Mouse (Mus musculus) neural tube, embryonic 15.5 days (tissue): ENCODE results near the gene Abhd5. TPM values are rescaled to one million over a fixed set of nuclear protein-coding genes. Genes with fewer than 3 reads are reported as not detected.

Experiments used
- ATAC-seq: fragments of 200-750 bp; cut with Nextera tagmentation; 2 replicates; pipeline ENCODE4 v1.8.0; 2017; ENCODE audit warnings: mild to moderate bottlenecking, moderate TSS enrichment, moderate library complexity; ENCODE audit not compliant: low FRiP score
- H3K27ac ChIP-seq: fragments of 300-500 bp; sonication (generic); replicated peaks from 2 replicates; pipeline ENCODE4 v1.5.1; 2015; ENCODE audit warnings: mild to moderate bottlenecking, inconsistent platforms
- H3K27me3 ChIP-seq: fragments of 300-500 bp; sonication (generic); replicated peaks from 2 replicates; pipeline ENCODE4 v1.6.1; 2015; ENCODE audit warnings: inconsistent platforms
- H3K36me3 ChIP-seq: fragments of 300-500 bp; sonication (generic); 2 replicates; pipeline ENCODE4 v1.6.1; 2015; ENCODE audit warnings: inconsistent platforms
- H3K4me1 ChIP-seq: fragments of 300-500 bp; sonication (generic); 2 replicates; pipeline ENCODE4 v1.6.1; 2015; ENCODE audit warnings: inconsistent platforms
- H3K4me2 ChIP-seq: fragments of 300-500 bp; sonication (generic); 2 replicates; pipeline ENCODE4 v1.6.1; 2015; ENCODE audit warnings: inconsistent platforms, mild to moderate bottlenecking, moderate library complexity
- H3K4me3 ChIP-seq: fragments of 300-500 bp; sonication (generic); replicated peaks from 2 replicates; pipeline ENCODE4 v1.5.1; 2015; ENCODE audit warnings: mild to moderate bottlenecking, inconsistent platforms
- H3K9ac ChIP-seq: fragments of 300-500 bp; sonication (generic); replicated peaks from 2 replicates; pipeline ENCODE4 v1.6.1; 2015; ENCODE audit warnings: mild to moderate bottlenecking, inconsistent platforms
- H3K9me3 ChIP-seq: fragments of 300-500 bp; sonication (generic); replicated peaks from 2 replicates; pipeline ENCODE4 v1.6.1; 2016; ENCODE audit warnings: inconsistent platforms
- WGBS: fragments of 180-500 bp; shearing (Covaris S2); methylation state at CpG from one replicate; pipeline ENCODE4 v1.1.7; 2015; ENCODE audit warnings: mixed read lengths; 5-methylcytosine and 5-hydroxymethylcytosine counted together
- polyA plus RNA-seq: library from polyadenylated mRNA; unstranded; fragments of >200 nt; fragmentation: Nextera tagmentation; extraction: Ambion mirVana; gene quantifications from 2 replicates; pipeline ENCODE4 v1.2.1, GENCODE M21; 2015

Gene Abhd5
- polyA plus RNA-seq, 1 experiment from 2014 or later, result 25.9 TPM

DNA sequence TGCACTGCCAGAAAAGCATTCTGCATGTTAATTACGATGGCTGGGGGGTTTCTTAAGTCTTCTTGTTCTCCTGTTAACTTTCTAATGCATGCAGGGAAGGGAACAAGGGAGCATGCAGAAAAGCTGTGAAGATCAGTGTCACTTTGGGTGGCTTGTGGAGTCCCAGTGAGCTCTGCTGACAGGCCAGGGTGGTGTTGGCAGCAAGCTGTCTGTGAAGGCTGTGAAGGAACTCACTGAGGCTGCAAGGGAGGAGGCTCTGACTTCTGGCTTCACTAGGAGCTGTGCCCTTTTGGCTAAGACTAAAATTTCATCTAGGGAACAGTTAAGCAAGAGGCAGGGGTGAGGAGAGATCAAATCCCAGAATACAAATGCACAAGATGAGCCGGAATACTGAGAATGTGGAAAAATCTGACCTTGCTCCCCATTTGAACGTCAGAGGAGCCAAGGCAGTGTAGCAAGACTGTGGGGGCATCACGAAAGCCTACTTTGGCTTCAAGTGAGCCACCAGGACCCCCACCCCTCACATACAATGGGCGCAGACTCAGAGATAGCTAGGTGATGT is 68.9 kb downstream of the Abhd5 start:
- H3K36me3 ChIP-seq, result no peaks in the 10 kb centered on the region
- H3K9me3 ChIP-seq, result no peaks in the 10 kb centered on the region
- H3K27me3 ChIP-seq, result 0 out of 2 replicates have a peak, but pooled peaks cover 3% of the 10 kb centered on the region
- H3K27ac ChIP-seq, result no peak overlapping the region
- 80% methylated on average over 5 of the region's 5 CpGs for WGBS
- no peak overlapping the region for H3K9ac ChIP-seq
- peaks cover 18% of the 10 kb centered on the region for H3K4me1 ChIP-seq
- ATAC-seq, result no peak
- H3K4me2 ChIP-seq, result no peak overlapping the region
- H3K4me3 ChIP-seq, result no peak overlapping the region

DNA sequence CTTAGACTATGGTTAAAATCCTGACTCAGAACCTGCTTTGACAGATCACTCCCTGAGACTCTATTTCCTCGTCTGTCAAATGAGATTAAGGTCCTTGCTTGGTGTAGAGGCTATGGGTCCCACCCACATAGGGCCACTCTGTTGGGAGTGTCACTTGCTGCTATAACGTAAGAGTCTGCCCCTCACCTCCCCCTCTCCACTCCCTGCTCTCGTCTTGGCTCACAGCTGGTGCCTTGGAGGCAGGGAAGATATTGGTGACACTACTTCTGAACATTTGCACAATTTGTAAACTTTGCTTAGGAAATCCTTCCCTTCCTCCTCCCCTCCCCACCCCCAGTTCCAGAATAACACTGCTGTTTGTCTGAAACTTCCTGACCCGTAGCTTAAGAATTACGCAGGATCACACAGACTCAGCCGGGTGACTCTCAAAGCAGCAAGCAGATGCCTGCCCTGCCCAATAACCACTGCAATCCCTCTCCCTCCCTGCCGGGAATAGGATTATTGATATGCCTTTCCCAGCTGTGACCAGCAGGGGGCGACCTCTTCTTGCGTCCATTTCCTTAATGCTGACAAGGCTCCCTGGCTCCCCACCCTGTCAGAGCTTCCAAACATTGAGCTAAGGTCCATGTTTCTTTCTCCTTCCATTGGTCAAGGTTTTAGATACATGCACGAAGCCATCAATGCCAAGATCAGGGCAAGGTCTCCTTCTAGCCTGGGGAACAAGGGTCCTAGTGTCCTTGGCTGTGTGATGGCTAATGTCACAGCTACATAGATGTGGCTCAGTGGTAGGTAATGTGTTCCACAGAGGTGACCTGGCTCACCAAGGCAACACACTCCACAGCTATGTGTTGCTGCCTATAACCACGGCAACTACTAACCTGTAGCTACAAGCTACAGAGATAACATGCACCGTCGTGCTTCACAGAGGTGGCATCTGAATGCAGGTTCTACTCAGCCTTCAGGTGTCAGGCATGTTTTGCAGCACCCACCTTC is 69.7 kb downstream of the Abhd5 start:
- Histone ChIP-seq H3K27me3 (0 out of 2 replicates have a peak, but pooled peaks cover 3% of the 10 kb centered on the region), H3K27ac (peak overlapping the region; percentile 33; the same call in 1 of the 2 replicates), H3K4me3 (no peak overlapping the region), H3K9me3 (no peaks in the 10 kb centered on the region), H3K4me1 (peaks cover 18% of the 10 kb centered on the region), H3K9ac (no peak overlapping the region), H3K36me3 (no peaks in the 10 kb centered on the region), H3K4me2 (no peak overlapping the region)
- WGBS, result 24% methylated on average over 13 of the region's 13 CpGs
- ATAC-seq, result peak; percentile 57; the same call in 1 of the 2 replicates

DNA sequence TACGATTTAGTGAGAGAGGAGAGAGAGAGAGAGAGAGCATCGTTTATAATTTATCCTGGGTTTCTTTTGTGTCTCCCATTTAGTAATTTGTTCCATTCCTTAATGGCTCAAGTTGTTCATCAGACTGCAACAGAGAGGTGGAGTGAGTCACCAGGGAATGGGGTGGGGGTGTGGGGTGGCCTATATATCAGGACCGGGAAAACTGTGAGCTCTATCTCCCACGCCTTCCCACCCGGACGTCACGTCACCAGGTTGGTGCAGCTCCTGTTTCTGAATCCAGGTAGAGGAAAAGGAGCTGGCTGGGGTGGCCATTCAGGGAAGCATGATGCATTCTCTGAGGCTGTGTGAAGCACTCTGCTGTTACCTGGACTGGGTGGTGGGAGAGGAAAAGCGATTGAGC is 70.5 kb downstream of the Abhd5 start:
- Histone ChIP-seq H3K9ac (no peak overlapping the region), H3K4me1 (peaks cover 12% of the 10 kb centered on the region), H3K4me3 (no peak overlapping the region), H3K27me3 (0 out of 2 replicates have a peak, but pooled peaks cover 3% of the 10 kb centered on the region), H3K36me3 (no peaks in the 10 kb centered on the region), H3K9me3 (no peaks in the 10 kb centered on the region), H3K27ac (no peak overlapping the region), H3K4me2 (no peak overlapping the region)
- WGBS, result 80% methylated on average over 8 of the region's 8 CpGs
- ATAC-seq, result no peak

DNA sequence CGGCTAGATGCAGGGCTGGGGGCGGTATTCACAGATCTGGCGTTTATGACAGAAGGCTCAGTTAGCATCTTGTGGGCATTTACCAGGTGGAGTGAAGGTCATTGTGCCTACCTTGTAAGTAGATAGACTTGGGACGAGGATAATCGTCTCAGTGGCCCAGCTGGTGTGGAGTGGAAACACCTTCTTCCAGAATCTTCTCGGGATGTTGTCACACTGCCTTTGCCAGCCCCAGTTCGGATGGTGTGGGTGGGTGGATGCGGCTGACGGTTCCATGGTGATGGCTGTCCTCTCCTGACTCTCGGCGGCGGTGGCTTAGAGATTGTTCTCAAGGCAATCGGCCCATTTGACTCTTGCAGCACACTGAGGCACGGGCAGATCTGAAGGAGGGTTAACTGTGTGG is 71.3 kb downstream of the Abhd5 start:
- peaks cover 9% of the 10 kb centered on the region for H3K4me1 ChIP-seq

DNA sequence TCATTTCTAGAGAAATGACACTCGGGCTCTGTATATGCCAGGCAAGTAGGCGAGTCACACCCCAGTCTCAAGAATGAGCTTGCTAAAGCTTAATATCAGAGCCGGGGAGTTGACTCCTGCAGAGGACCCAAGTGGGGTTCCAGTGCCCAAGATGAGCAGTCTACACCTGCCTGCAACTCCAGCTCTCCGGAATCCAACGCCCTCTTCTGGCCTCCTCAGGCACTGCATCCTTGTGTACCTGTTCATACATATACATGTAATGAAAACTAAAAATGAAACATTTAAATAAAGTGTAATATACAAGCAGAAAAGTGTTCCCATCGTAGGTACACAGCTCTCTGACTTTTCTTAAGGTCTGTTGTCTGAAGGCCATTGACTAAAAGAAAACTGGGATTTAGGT is 71.7 kb downstream of the Abhd5 start:
- H3K27ac ChIP-seq, result no peak overlapping the region

More for the DNA sequence above, 71.3 kb downstream of the Abhd5 start:
- H3K4me2 ChIP-seq, result no peak overlapping the region
- no peak overlapping the region for H3K27ac ChIP-seq
- no peaks in the 10 kb centered on the region for H3K36me3 ChIP-seq
- WGBS, result 87% methylated on average over 14 of the region's 14 CpGs
- no peak overlapping the region for H3K4me3 ChIP-seq
- H3K27me3 ChIP-seq, result 0 out of 2 replicates have a peak, but pooled peaks cover 3% of the 10 kb centered on the region
- no peak for ATAC-seq
- no peak overlapping the region for H3K9ac ChIP-seq
- no peaks in the 10 kb centered on the region for H3K9me3 ChIP-seq

DNA sequence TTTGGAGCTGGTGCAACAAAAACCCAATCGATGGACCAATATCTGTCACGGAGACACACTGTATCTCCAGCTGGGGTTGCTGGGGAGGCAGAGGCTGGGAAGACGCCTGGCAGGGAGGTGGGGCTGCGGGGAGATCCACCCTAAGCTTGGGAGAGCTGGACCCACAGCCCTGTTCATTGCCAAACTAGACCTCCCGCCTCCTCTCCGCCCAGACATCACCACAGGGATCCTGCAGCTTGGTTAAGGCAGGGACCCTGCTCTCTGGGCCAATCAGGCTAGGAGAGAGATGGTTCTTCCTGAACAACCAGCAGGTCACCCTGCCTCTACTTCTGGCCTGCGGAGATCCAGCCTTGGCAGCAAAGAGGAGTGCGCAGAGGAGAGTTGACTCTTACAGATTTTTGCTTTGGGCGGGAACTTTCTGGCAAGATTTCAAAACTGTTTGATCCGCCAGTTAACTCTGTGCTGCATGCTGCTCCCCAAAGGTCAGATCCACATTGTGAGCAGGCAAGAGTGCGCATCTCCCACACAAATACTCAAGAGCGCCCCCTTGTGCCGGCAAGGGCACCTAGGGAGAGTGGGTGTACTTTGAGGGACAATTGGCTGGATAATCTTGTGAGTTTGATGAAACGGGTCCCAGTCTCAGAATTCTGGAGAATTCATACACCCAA is 73.7 kb downstream of the Abhd5 start:
- Histone ChIP-seq H3K27ac (no peak overlapping the region), H3K4me1 (peaks cover 9% of the 10 kb centered on the region), H3K4me3 (no peak overlapping the region), H3K9me3 (no peaks in the 10 kb centered on the region), H3K9ac (no peak overlapping the region), H3K36me3 (no peaks in the 10 kb centered on the region), H3K27me3 (no peaks in the 10 kb centered on the region), H3K4me2 (no peak overlapping the region)
- no peak for ATAC-seq
- WGBS, result 47% methylated on average over 14 of the region's 14 CpGs

More for the DNA sequence above, 71.7 kb downstream of the Abhd5 start:
- H3K4me3 ChIP-seq, result no peak overlapping the region
- H3K4me1 ChIP-seq, result peaks cover 9% of the 10 kb centered on the region
- H3K9ac ChIP-seq, result no peak overlapping the region
- WGBS, result 71% methylated on average over 6 of the region's 6 CpGs
- no peaks in the 10 kb centered on the region for H3K36me3 ChIP-seq
- H3K27me3 ChIP-seq, result 0 out of 2 replicates have a peak, but pooled peaks cover 3% of the 10 kb centered on the region
- H3K9me3 ChIP-seq, result no peaks in the 10 kb centered on the region
- no peak for ATAC-seq
- H3K4me2 ChIP-seq, result no peak overlapping the region

DNA sequence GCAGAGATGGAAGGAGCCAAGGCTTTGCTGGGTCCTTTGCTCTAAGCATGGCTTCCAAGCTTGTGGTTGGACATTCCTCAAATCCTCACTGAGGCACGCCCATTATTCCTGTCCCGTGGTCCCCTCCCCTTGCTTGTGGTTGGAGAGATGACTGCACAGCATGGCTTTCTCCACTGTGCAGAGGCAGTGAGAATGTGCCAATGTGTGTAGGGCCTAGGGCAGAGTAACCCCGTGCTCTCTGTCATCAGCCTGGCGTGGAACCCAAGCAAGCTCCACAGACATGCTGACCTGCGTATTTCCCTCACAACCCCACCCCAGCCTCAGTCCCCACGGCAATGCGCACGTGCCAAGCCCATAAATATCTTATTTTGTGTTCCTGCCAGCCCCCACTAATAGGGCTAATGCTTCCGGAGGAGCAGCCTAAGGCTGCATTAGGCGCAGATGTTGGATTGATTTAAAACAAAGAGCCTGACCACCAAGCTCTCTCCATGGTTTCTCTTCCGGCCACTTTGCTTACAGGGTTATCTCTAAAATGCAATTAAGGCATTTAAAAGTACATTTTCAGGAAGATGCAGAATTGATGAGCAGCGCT is 77.7 kb downstream of the Abhd5 start:
- Histone ChIP-seq H3K4me1 (no peaks in the 10 kb centered on the region), H3K4me2 (no peak overlapping the region), H3K27me3 (no peaks in the 10 kb centered on the region), H3K9ac (no peak overlapping the region), H3K36me3 (no peaks in the 10 kb centered on the region), H3K27ac (no peak overlapping the region), H3K9me3 (no peaks in the 10 kb centered on the region), H3K4me3 (no peak overlapping the region)
- ATAC-seq, result no peak; the same call in 1 of the 2 replicates
- WGBS, result 62% methylated on average over 12 of the region's 12 CpGs

DNA sequence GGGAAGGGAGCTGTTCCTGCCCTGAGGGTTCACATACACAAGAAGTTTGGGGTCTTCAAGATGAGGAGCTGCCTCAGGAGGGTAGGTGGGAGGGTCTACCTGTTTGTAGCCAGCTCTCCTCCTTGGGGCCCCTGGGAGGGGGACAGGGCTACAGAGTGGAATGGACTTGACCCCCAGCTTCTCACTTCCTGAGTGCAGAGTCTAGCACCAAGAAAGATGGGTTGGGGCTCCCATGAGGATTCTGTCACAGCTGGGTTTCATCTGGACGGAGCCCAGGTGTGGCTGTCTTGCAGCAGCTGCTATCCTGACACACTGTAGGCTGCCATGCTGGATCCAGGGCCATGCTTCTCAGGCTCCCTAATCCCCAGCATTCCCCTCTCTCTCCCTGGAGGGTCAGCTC is 78.3 kb downstream of the Abhd5 start:
- ATAC-seq, result no peak
- no peak overlapping the region for H3K27ac ChIP-seq
- H3K36me3 ChIP-seq, result no peaks in the 10 kb centered on the region
- H3K4me3 ChIP-seq, result no peak overlapping the region
- WGBS, result 79% methylated on average over 1 of the region's 1 CpGs
- no peaks in the 10 kb centered on the region for H3K9me3 ChIP-seq
- no peaks in the 10 kb centered on the region for H3K4me1 ChIP-seq
- no peaks in the 10 kb centered on the region for H3K27me3 ChIP-seq
- H3K4me2 ChIP-seq, result no peak overlapping the region
- H3K9ac ChIP-seq, result no peak overlapping the region

Other genes starting within 250 kb of the Abhd5 start
- 74.3 and 76.6 TPM in 2 replicates for gene Snrk, start 234.3 kb upstream of the Abhd5 start, polyA plus RNA-seq
- gene Ano10, start 57.2 kb upstream of the Abhd5 start, polyA plus RNA-seq, result 41.6 and 43.0 TPM in 2 replicates